Mouse (Mus musculus) C2C12 (cell line): ENCODE measurements around the gene Megf11.

Experiments used
- CEBPB ChIP-seq: IDR thresholded peaks from one replicate; pipeline ENCODE4 v1.6.1; 2011; ENCODE audit warnings: low read depth, mild to moderate bottlenecking, control low read depth, moderate library complexity
- CTCF ChIP-seq: IDR thresholded peaks from one replicate; pipeline ENCODE4 v1.5.1; 2011; ENCODE audit not compliant: control insufficient read depth, insufficient read depth, insufficient read length
- MAX ChIP-seq: IDR thresholded peaks from one replicate; pipeline ENCODE4 v1.6.1; 2011; ENCODE audit warnings: mild to moderate bottlenecking, control low read depth
- MYOD1 ChIP-seq: IDR thresholded peaks from one replicate; pipeline ENCODE4 v1.6.1; 2011; ENCODE audit warnings: low read depth; ENCODE audit not compliant: control insufficient read depth, insufficient read length
- MYOG ChIP-seq: IDR thresholded peaks from one replicate; pipeline ENCODE4 v1.6.1; 2011; ENCODE audit not compliant: control insufficient read depth, insufficient read length; ENCODE audit errors: extremely low read depth
- USF1 ChIP-seq: IDR thresholded peaks from one replicate; pipeline ENCODE4 v1.6.1; 2011; ENCODE audit warnings: low read depth, mild to moderate bottlenecking, control low read depth, moderate library complexity

DNA sequence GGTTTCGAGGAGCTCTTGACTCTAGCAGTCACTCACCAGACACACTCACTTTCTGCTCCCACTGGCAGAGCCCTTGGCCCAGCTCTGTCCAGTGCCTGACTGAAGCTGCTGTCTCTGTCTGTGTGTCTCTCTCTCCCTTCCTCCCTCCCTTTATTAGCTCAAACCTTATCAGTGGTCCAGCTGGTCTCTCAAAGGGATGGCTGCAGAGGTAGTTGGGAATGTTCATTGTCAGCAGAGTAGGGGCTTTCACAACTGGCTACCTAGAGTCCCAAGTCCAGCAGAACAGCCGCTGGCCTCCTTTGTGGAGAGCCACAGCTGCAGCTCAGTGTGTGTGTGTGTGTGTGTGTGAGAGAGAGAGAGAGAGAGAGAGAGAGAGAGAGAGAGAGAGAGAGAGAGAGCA is 180.9 kb downstream of the Megf11 start:
- TF ChIP-seq CTCF = no peak
- TF ChIP-seq CEBPB = no peak
- TF ChIP-seq USF1 = no peak
- TF ChIP-seq MYOD1 = no peak
- no peak for TF ChIP-seq MAX
- no peak for TF ChIP-seq MYOG
